ENCODE assay signal across 35 mouse cellular contexts in the genomic region with DNA sequence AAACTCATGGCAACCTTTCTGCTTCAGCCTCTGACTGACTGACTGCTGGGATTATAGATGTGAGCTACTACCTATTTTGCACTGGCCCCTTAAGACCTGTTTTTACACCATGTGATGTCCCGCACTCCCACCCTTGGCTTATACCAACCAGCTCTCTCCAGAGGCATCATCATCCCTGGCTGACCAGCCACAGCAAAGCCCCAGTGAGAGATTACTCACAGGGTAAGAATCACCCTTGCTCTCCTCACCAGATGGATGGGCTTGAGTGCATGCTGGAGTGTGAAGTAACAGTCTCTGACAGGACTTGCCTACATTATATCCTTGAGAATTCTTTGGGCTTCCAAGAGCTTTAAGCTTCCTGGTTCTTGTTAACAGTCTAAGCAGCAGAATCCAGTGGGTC.
"Had no signal": no experiment of that assay in that cellular context is flagged by ENCODE, and none has a peak within 500 bp of the region (broad histone marks: within the 10 kb centered on the region; RNA-seq: fewer than 3 reads in every experiment).

No protein-coding gene starts in this region.

- H3K4me3 ChIP-seq: heart, embryonic 10.5 days; heart, embryonic 12.5 days; heart, embryonic 13.5 days; heart, embryonic 15.5 days; hindbrain, embryonic 10.5 days; hindbrain, embryonic 12.5 days; hindbrain, embryonic 13.5 days; hindbrain, embryonic 15.5 days; intestine, embryonic 15.5 days; kidney, embryonic 15.5 days; layer of hippocampus, adult 2 months; left cerebral cortex, adult 2 months had no signal

- H3K27ac ChIP-seq: heart, embryonic 10.5 days; heart, embryonic 13.5 days; heart, embryonic 15.5 days; hindbrain, embryonic 10.5 days; hindbrain, embryonic 12.5 days; hindbrain, embryonic 13.5 days; hindbrain, embryonic 14.5 days; hindbrain, embryonic 15.5 days; hindbrain, postnatal 0 days; intestine, embryonic 15.5 days; kidney, embryonic 15.5 days; kidney, postnatal 0 days; layer of hippocampus, adult 2 months; left cerebral cortex, adult 2 months had no signal

- H3K4me2 ChIP-seq: heart, embryonic 12.5 days; heart, embryonic 13.5 days; heart, embryonic 15.5 days; hindbrain, embryonic 12.5 days; hindbrain, embryonic 13.5 days; hindbrain, embryonic 14.5 days; hindbrain, embryonic 15.5 days; intestine, embryonic 15.5 days; kidney, embryonic 15.5 days had no signal

- DNase-seq: heart, postnatal 10 days; heart, postnatal 14 days; heart, postnatal 36 days; heart, postnatal 4 days; kidney, adult 11 months; kidney, adult 18-20 months; kidney, adult 2 months; kidney, adult 8-10 months; kidney, adult 9 months; kidney, postnatal 10 days; kidney, postnatal 14 days; kidney, postnatal 25 days; kidney, postnatal 36 days; kidney, postnatal 4 days; layer of hippocampus, adult 9-11 months; layer of hippocampus, postnatal 36 days had no signal

- H3K9me3 ChIP-seq: heart, embryonic 10.5 days; heart, embryonic 12.5 days; heart, embryonic 13.5 days; heart, embryonic 15.5 days; hindbrain, embryonic 10.5 days; hindbrain, embryonic 12.5 days; hindbrain, embryonic 13.5 days; hindbrain, embryonic 15.5 days; intestine, embryonic 15.5 days; kidney, embryonic 15.5 days had no signal

- H3K9ac ChIP-seq: heart, embryonic 12.5 days; heart, embryonic 13.5 days; heart, embryonic 15.5 days; hindbrain, embryonic 12.5 days; hindbrain, embryonic 13.5 days; hindbrain, embryonic 14.5 days; hindbrain, embryonic 15.5 days; intestine, embryonic 15.5 days; kidney, embryonic 15.5 days had no signal

- H3K27me3 ChIP-seq: heart, embryonic 15.5 days; intestine, embryonic 15.5 days had no signal

- ATAC-seq: hindbrain, embryonic 16.5 days; hindbrain, postnatal 0 days; inflammation-experienced regulatory T-cells, adult 6 months; intestine, embryonic 15.5 days; intestine, embryonic 16.5 days; intestine, postnatal 0 days had no signal
